In genomic region chr16:93818691-93819324, GRCm38 (mm10) we compare ENCODE assay signal across 10 mouse cellular contexts. TPM values are rescaled to one million over a fixed set of nuclear protein-coding genes. Genes with fewer than 3 reads are reported as not detected.
DNase-seq lines count a peak whose midpoint lies in the region; ATAC-seq and TF ChIP-seq lines count a peak whose summit lies in the region.
"Had no signal": no experiment of that assay in that cellular context is flagged by ENCODE, and none has a peak within 500 bp of the region (broad histone marks: within the 10 kb centered on the region; RNA-seq: fewer than 3 reads in every experiment).

No protein-coding gene starts in this region.

- 68% methylated on average over 12 of the region's 12 CpGs for WGBS in midbrain, embryonic 15.5 days
- 41% methylated on average over 12 of the region's 12 CpGs for WGBS in hindbrain, postnatal 0 days

- H3K9me3 ChIP-seq in midbrain, embryonic 15.5 days, result no peaks in the 10 kb centered on the region
- H3K9me3 ChIP-seq in hindbrain, postnatal 0 days (ENCODE audit: low read length), result peaks cover under 1% of the 10 kb centered on the region; the same call in 1 of the 2 replicates

- H3K36me3 ChIP-seq in midbrain, embryonic 15.5 days (replicated peaks), result no peaks in the 10 kb centered on the region
- H3K36me3 ChIP-seq in hindbrain, postnatal 0 days (ENCODE audit: insufficient read depth, low read length), result no peaks in the 10 kb centered on the region

- H3K4me2 ChIP-seq in midbrain, embryonic 15.5 days, result no peak overlapping the region
- no peak overlapping the region for H3K4me2 ChIP-seq in hindbrain, postnatal 0 days (ENCODE audit: low read depth, low read length)

- peaks cover 4% of the 10 kb centered on the region; the same call in 1 of the 2 replicates for H3K4me1 ChIP-seq in brown adipose tissue, adult 24 weeks (ENCODE audit: control insufficient read depth, insufficient read depth, insufficient read length, low read length)
- no peaks in the 10 kb centered on the region for H3K4me1 ChIP-seq in midbrain, embryonic 15.5 days
- H3K4me1 ChIP-seq in hindbrain, postnatal 0 days (ENCODE audit: insufficient read depth, low read length), result no peaks in the 10 kb centered on the region

- peak; percentile 70 for ATAC-seq in megakaryocyte-erythroid progenitor cell, adult 5-6 weeks (replicated peaks; ENCODE audit: low FRiP score, low TSS enrichment, poor library complexity, severe bottlenecking)
- no peak for ATAC-seq in midbrain, embryonic 15.5 days (replicated peaks)
- ATAC-seq in hindbrain, postnatal 0 days, result no peak

- no peak for TF ChIP-seq CTCF in gastrocnemius, adult 2 months (IDR thresholded peaks at IDR 0.05)
- no peak for TF ChIP-seq CTCF in hindbrain, postnatal 0 days (IDR thresholded peaks at IDR 0.05; ENCODE audit: low read depth)

- peak overlapping the region; percentile 52; the same call in 1 of the 2 replicates for H3K27ac ChIP-seq in gastrocnemius, adult 2 months
- H3K27ac ChIP-seq in brown adipose tissue, adult 24 weeks (replicated peaks; ENCODE audit: low read depth, low read length), result peak overlapping the region; percentile 67
- no peak overlapping the region for H3K27ac ChIP-seq in midbrain, embryonic 15.5 days
- no peak overlapping the region for H3K27ac ChIP-seq in hindbrain, postnatal 0 days

- no peaks in the 10 kb centered on the region for H3K27me3 ChIP-seq in midbrain, embryonic 15.5 days (replicated peaks)
- H3K27me3 ChIP-seq in hindbrain, postnatal 0 days (ENCODE audit: insufficient read depth, low read length), result no peaks in the 10 kb centered on the region

- intact Hi-C loops in gastrocnemius, adult 2 months (cut with DNase I), result no loop called here
- intact Hi-C loops in gastrocnemius, postnatal 36 days (cut with DNase I), result no loop called here

- no peak overlapping the region for H3K9ac ChIP-seq in midbrain, embryonic 15.5 days
- no peak overlapping the region for H3K9ac ChIP-seq in hindbrain, postnatal 0 days (replicated peaks; ENCODE audit: low read length)

- H3K4me3 ChIP-seq in gastrocnemius, adult 2 months, result no peak overlapping the region
- H3K4me3 ChIP-seq in brown adipose tissue, adult 24 weeks (ENCODE audit: insufficient read depth, low read depth, low read length), result no peak overlapping the region
- H3K4me3 ChIP-seq in midbrain, embryonic 15.5 days, result no peak overlapping the region
- no peak overlapping the region for H3K4me3 ChIP-seq in hindbrain, postnatal 0 days (ENCODE audit: low read length)

- no peak for DNase-seq in gastrocnemius, adult 2 months
- DNase-seq in gastrocnemius, postnatal 36 days, result no peak
- peak; percentile 33 for DNase-seq in kidney, postnatal 14 days
- DNase-seq in hindbrain, postnatal 0 days (ENCODE audit: low spot score), result no peak
- DNase-seq in left cerebral cortex, adult 8-10 months (ENCODE audit: low spot score in 2 of 2), result no peak
- DNase-seq: midbrain, embryonic 14.5 days; right cerebral cortex, postnatal 14 days had no signal

RNA-seq across cellular contexts. Expression of gene Morc3, which starts 13.1 kb away (rescaled TPM):
- total RNA-seq in gastrocnemius, adult 2 months (2021), result 10 to 100 TPM; 10.2 to 14.1 TPM
- total RNA-seq in gastrocnemius, postnatal 36 days (2021), result 10 to 100 TPM in 1 of 2 experiments, 1 to 10 TPM in 1; 7.7 to 10.3 TPM
- 9.4 and 9.7 TPM in 2 replicates for polyA plus RNA-seq in brown adipose tissue, adult 24 weeks (2012; ENCODE audit: insufficient read depth, insufficient read length, missing spikeins)
- total RNA-seq in megakaryocyte-erythroid progenitor cell, adult 5-6 weeks (2014; fragmentation: Nextera tagmentation), result 59.5 and 86.0 TPM in 2 replicates
- 137 and 163 TPM in 2 replicates for total RNA-seq in megakaryocyte-erythroid progenitor cell, adult 5-6 weeks (2017)
- polyA plus RNA-seq in midbrain, embryonic 15.5 days (2015; fragmentation: Nextera tagmentation; extraction: Ambion mirVana), result 32.8 and 34.1 TPM in 2 replicates
- 19.2 and 25.2 TPM in 2 replicates for total RNA-seq in hindbrain, postnatal 0 days (2014; rRNA removed)
- 22.2 and 24.1 TPM in 2 replicates for polyA plus RNA-seq in hindbrain, postnatal 0 days (2015; fragmentation: Nextera tagmentation; extraction: Ambion mirVana)
- 10 to 100 TPM; 27.7 to 34.8 (median 29.4) TPM for total RNA-seq in left cerebral cortex, adult 8-10 months (2022)

Comparison
In these comparisons a context has a peak if more than half of its experiments do, and no peak if none do; other contexts are left out.
1. H3K27ac ChIP-seq: peak in gastrocnemius, adult 2 months (single experiment) and brown adipose tissue, adult 24 weeks (single experiment); none in midbrain, embryonic 15.5 days (single experiment) and hindbrain, postnatal 0 days (single experiment).